Mouse (Mus musculus) hindbrain, embryonic 10.5 days (tissue): ENCODE measurements around the gene Cdk5rap2. TPM values are rescaled to one million over a fixed set of nuclear protein-coding genes. Genes with fewer than 3 reads are reported as not detected.

Source experiments
- polyA plus RNA-seq: library from polyadenylated mRNA; unstranded; fragments of >200 nt; fragmentation: Nextera tagmentation; extraction: Ambion mirVana; gene quantifications from 2 replicates; pipeline ENCODE4 v1.2.1, GENCODE M21; 2016

The Cdk5rap2 gene
- polyA plus RNA-seq, 1 experiment from 2014 or later = 18.1 TPM

Other genes starting within 250 kb of the Cdk5rap2 start
- gene Megf9, start 124.6 kb upstream of the Cdk5rap2 start, polyA plus RNA-seq = 17.9 and 22.2 TPM in 2 replicates